Mouse (Mus musculus): ENCODE measurements around the gene Dcp1b. TPM values are rescaled to one million over a fixed set of nuclear protein-coding genes. Genes with fewer than 3 reads are reported as not detected.

Dcp1b gene
- polyA plus RNA-seq, 1 experiment from 2014 or later, result 11.2 TPM

DNA sequence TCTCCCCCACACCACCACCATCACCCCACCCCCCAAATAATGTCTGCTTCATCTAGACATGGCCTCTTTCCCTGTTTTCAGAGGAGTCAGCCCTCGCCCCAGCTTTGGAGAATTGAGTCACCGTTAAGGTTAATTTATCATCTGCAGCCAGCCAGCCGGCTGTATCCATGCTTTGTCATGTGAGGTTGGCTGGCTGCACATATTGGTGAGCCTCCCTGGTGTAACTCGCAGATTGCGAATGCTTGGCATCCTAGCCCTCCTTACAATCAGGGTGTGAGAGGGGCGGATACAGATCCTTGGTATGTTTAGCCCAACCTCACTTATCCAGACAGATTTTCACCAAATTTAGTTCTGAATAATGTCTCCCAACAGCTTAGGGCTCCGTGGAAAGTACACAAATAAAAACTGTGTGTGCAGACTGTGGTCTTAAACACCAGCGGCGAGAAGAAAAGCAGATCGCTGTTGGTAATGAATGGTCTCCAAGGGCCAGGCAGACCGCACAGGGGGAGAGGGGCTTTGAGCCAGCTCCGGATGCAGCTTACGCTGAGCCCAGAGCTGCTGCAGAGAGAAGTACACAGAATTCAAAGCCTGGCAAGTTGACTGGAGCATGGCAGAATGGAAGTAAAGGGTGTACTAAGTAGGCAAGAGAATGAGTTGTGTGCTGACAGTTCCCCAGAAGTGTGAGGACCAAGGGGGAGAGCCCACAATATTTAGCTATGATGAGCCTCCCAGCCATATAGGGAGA, 49.6 kb downstream of the Dcp1b start:
- H3K27ac ChIP-seq, result no peak overlapping the region
- no peak overlapping the region for H3K4me3 ChIP-seq
- H3K36me3 ChIP-seq (replicated peaks), result peaks cover 14% of the 10 kb centered on the region
- 0 out of 2 replicates have a peak, but pooled peaks cover 7% of the 10 kb centered on the region for H3K4me1 ChIP-seq
- no peak for DNase-seq (ENCODE audit: extremely low spot score, low spot score)
- H3K27me3 ChIP-seq (ENCODE audit: poor library complexity, severe bottlenecking), result no peaks in the 10 kb centered on the region
- WGBS, result 79% methylated on average over 13 of the region's 13 CpGs
- no peaks in the 10 kb centered on the region for H3K9me3 ChIP-seq

DNA sequence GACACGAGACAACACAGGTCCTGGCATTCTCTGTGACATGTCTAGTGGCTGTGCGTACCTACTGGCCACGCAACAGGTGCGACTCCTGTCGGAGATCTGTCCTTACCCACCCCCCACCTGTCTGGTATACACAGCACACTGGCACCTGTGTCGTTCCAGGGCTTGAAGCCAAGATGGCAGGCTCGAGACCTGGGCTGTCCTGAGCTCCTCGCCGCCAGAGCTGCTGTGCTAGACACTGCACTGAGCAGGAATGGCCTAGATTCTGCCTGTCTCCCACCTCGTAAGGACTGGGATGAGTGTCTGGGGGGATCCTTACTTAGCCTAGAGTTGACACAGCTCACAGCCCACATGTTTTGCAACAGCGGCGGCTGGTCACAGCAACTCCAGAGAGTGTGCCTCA, 50.2 kb downstream of the Dcp1b start:
- no peaks in the 10 kb centered on the region for H3K27me3 ChIP-seq (ENCODE audit: poor library complexity, severe bottlenecking)
- no peak for DNase-seq (ENCODE audit: extremely low spot score, low spot score)
- H3K9me3 ChIP-seq, result no peaks in the 10 kb centered on the region

DNA sequence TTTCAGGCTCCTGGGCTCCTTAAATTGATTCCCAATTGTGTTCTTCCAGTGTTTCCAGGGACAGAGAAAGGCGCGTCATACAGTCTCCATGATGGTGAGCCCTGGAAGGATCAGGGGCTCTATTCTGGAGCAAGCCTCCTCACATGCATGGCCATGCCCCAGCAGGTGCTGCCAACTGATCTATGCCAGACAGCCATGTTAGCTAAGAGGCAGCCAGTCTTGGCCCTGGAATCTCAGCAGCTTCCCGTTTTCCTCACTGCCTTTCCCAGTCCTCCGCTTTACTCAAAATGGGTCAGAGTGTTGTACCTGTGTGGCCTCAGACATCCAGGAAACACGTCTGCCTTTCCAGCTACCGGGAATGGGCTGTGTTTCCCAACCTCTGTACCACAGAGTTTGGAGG, 50.7 kb downstream of the Dcp1b start:
- DNase-seq (ENCODE audit: extremely low spot score, low spot score), result no peak
- H3K27ac ChIP-seq, result no peak overlapping the region
- no peak overlapping the region for H3K4me3 ChIP-seq
- H3K9me3 ChIP-seq, result no peaks in the 10 kb centered on the region
- H3K27me3 ChIP-seq (ENCODE audit: poor library complexity, severe bottlenecking), result no peaks in the 10 kb centered on the region
- WGBS, result 93% methylated on average over 6 of the region's 6 CpGs
- H3K36me3 ChIP-seq (replicated peaks), result peaks cover 14% of the 10 kb centered on the region
- H3K4me1 ChIP-seq, result 0 out of 2 replicates have a peak, but pooled peaks cover 7% of the 10 kb centered on the region

More for the DNA sequence above, 50.2 kb downstream of the Dcp1b start:
- Histone ChIP-seq H3K4me3 (no peak overlapping the region), H3K4me1 (0 out of 2 replicates have a peak, but pooled peaks cover 7% of the 10 kb centered on the region), H3K27ac (no peak overlapping the region), H3K36me3 (replicated peaks) (peaks cover 14% of the 10 kb centered on the region)
- 88% methylated on average over 12 of the region's 12 CpGs for WGBS

DNA sequence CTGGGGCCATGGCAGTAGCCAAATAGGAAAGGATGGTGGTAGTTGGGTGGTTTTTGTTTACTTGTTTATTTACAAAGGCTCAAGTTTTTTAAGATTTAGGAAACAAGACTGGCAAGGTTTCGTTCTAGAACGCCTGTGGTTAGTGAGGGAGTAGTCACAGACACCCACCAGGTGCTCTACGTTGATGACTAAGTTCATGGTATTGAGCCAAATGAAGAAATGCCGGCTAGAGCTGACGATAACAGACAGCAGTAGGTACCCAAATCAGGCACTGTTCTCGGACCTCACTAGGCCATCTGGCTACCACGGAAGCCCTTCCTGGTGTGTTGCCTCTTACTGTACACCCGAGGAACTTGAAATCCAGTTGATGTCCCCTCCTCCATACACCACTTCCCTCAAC, 51.9 kb downstream of the Dcp1b start:
- WGBS, result 92% methylated on average over 8 of the region's 8 CpGs
- H3K27ac ChIP-seq, result no peak overlapping the region
- H3K27me3 ChIP-seq (ENCODE audit: poor library complexity, severe bottlenecking), result no peaks in the 10 kb centered on the region
- no peaks in the 10 kb centered on the region for H3K9me3 ChIP-seq
- H3K36me3 ChIP-seq (replicated peaks), result peaks cover 7% of the 10 kb centered on the region
- no peak overlapping the region for H3K4me3 ChIP-seq
- H3K4me1 ChIP-seq, result 0 out of 2 replicates have a peak, but pooled peaks cover 7% of the 10 kb centered on the region
- DNase-seq (ENCODE audit: extremely low spot score, low spot score), result no peak

DNA sequence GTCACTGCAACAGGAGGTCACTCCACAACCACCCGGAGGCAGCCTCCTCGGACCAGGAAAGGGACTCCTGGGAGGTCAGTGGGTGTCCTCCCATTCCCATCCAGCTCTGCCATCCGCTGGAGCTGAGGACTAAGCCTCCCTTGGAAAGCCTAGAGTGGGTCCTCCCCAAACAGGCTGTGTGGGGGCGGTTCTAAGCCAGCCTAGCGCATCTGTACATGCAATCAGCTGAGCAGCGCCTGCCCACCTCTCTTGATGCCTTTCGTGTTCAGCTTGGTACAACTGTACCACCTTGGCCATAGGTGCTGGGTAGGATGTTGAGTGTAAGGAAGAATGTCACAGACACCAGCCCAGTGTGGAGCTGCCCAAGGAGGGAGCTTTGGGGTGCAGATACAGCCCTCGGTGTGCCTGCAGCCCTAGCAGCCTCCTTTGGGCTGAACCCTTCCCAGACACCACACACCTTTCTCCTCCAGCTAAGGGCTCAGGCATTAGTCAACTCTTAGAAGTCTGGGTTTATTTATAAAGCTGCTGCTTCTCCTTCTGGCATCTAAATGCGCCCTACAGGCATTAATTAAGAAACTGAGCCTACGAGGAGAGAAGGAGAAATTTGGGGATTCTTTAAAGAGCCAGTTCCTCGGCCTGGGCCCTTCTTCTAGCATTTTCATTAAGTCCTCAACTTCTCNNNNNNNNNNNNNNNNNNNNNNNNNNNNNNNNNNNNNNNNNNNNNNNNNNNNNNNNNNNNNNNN, 54.0 kb downstream of the Dcp1b start:
- no peak for DNase-seq (ENCODE audit: extremely low spot score, low spot score)
- Histone ChIP-seq H3K27ac (no peak overlapping the region; the same call in 1 of the 2 replicates), H3K36me3 (replicated peaks) (no peaks in the 10 kb centered on the region), H3K27me3 (ENCODE audit: poor library complexity, severe bottlenecking) (no peaks in the 10 kb centered on the region), H3K9me3 (no peaks in the 10 kb centered on the region), H3K4me1 (0 out of 2 replicates have a peak, but pooled peaks cover 7% of the 10 kb centered on the region), H3K4me3 (no peak overlapping the region)
- WGBS, result 81% methylated on average over 11 of the region's 11 CpGs

DNA sequence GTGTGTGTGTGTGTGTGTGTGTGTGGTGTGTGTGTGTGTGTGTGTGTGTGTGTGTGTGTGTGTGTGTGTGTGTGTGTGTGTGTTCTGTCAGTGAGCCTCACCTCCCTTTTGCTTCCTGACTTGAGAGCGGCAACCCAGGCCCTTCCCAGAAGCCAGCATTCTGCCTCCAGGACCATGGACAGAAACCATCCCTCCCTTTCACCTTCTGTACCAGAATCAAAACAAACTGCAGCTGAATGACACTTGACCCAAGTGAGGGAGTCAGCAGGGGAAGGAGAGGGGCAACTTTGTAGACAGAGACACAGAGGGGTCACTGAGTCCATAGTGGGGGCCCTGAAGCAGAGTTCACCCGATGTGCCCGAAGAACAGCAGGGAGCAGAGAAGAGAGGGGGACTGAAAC, 58.0 kb downstream of the Dcp1b start:
- H3K36me3 ChIP-seq (replicated peaks), result no peaks in the 10 kb centered on the region
- H3K27me3 ChIP-seq (ENCODE audit: poor library complexity, severe bottlenecking), result no peaks in the 10 kb centered on the region
- H3K9me3 ChIP-seq, result no peaks in the 10 kb centered on the region
- peaks cover 17% of the 10 kb centered on the region for H3K4me1 ChIP-seq
- no peak for DNase-seq (ENCODE audit: extremely low spot score, low spot score)
- H3K27ac ChIP-seq, result no peak overlapping the region
- 45% methylated on average over 3 of the region's 3 CpGs for WGBS
- H3K4me3 ChIP-seq, result no peak overlapping the region

DNA sequence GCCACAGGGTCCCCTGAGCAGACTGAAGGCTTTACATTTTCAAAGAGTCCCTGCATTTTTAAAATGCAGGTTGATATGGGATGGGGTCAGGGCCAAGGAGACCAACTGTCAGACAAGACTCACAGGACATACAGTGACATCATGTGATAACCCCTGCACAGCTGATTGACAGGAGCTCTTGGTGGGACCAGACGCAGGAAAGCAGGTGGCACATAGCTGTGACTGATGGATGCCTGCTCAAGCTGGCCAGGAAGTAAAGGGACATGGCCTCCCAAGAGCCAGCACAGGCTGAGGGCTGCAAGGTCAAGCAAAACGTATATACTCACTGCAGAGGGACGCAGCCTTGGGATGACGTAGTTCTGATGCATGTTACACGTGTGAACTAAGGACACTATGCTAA, 60.4 kb downstream of the Dcp1b start:
- no peak overlapping the region for H3K4me3 ChIP-seq
- no peaks in the 10 kb centered on the region for H3K9me3 ChIP-seq
- H3K27me3 ChIP-seq (ENCODE audit: poor library complexity, severe bottlenecking), result no peaks in the 10 kb centered on the region
- H3K27ac ChIP-seq, result no peak overlapping the region
- 87% methylated on average over 5 of the region's 5 CpGs for WGBS
- H3K36me3 ChIP-seq (replicated peaks), result no peaks in the 10 kb centered on the region
- no peak for DNase-seq (ENCODE audit: extremely low spot score, low spot score)
- peaks cover 19% of the 10 kb centered on the region for H3K4me1 ChIP-seq

DNA sequence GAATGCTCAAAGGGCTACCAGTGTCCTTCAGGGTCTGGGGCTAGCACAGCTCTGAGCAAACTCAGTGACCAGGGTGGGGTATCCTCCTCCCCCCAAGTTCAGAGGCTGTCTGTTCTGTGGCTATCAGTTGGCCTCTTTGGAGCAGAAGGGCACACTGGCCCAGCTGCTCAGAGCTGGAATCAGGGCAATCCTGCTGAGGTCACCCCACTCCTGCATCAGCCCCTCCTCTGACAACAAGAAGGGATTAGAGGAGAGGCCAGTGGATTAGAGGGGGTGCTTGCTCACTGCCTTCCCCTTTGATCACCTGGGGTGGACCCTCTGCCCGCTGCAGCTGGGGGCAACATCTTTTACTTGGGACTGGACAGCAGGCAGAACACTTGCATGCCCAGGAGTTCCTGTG, 61.2 kb downstream of the Dcp1b start, which contains the start of gene Cacna2d4:
Cacna2d4 (plus strand) TSS at position 286 of the 400 bp plus-strand sequence.
- peak within 1 kb of the TSS; percentile 40; the same call in 1 of the 2 replicates for H3K27ac ChIP-seq
- H3K36me3 ChIP-seq (replicated peaks), result no peaks in the 10 kb centered on the region
- H3K9me3 ChIP-seq, result no peaks in the 10 kb centered on the region
- H3K4me3 ChIP-seq, result no peak within 1 kb of the TSS
- H3K4me1 ChIP-seq, result peaks cover 24% of the 10 kb centered on the region
- no peak for DNase-seq (ENCODE audit: extremely low spot score, low spot score)
- WGBS, result 42% methylated on average over 1 of the region's 1 CpGs
- H3K27me3 ChIP-seq (ENCODE audit: poor library complexity, severe bottlenecking), result no peaks in the 10 kb centered on the region

DNA sequence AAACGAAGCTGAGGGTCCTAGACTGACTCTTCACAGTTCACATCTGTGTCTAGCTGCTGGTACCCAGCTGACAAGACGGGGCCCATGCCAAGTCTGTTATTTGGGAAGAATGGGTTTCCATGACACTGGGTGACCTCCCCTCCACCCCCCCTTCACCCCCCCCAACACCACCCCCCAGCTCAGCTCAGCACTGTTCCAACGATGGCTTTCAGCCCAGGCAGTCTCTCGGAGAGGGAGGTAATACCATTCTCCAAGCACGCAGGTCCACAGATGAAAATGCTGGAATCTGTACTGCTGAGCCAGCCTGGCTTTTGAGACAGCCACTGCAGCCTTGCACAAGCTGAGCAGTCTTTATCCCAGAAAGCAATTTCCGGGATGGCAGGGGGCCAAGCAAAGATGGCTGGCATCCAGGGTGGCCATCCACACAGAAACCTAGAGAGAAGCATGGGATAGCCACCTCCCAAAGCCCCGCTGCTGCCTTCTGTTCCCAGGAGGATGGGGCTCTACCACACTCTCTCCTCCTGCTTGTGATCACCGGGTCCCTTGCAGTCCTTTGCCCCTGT, 62.5 kb downstream of the Dcp1b start:
- DNase-seq (ENCODE audit: extremely low spot score, low spot score), result no peak

DNA sequence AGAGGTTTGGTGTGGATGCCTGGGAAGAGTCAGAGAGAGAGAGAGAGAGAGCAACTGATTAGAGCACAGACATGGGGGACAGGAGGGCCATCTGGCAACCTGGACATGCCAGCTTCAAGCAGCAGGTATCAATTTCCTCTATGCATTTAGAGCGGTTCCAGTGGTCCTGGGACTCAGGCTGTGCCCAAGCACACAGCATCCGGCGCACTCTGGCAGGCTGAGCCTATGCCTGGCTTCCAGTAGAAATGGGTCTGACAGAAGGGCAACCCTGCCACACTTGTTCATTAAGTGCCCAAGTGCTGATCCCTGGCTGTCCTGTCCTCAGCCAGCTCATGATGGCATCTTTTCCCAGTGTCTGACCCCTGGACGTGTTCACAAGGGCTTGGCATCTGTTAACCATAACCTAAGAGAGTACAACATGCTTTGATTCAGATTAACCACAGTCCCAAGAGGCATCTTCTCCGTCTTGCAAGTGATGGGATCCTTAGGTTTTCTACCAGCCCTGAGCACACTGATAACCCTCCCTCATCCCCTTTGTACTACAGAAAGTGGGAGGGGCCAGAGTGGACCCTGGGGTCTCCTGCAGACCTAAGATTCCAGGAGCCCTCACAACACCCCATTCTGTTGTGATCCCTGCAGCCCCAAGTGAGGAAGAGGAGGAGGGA, 64.4 kb downstream of the Dcp1b start:
- no peak for DNase-seq (ENCODE audit: extremely low spot score, low spot score)
- Histone ChIP-seq H3K36me3 (replicated peaks) (no peaks in the 10 kb centered on the region), H3K4me1 (peaks cover 29% of the 10 kb centered on the region), H3K27ac (no peak overlapping the region), H3K9me3 (no peaks in the 10 kb centered on the region), H3K4me3 (no peak overlapping the region), H3K27me3 (ENCODE audit: poor library complexity, severe bottlenecking) (no peaks in the 10 kb centered on the region)
- WGBS, result 80% methylated on average over 5 of the region's 5 CpGs

More for the DNA sequence above, 62.5 kb downstream of the Dcp1b start:
- peaks cover 29% of the 10 kb centered on the region for H3K4me1 ChIP-seq
- H3K27me3 ChIP-seq (ENCODE audit: poor library complexity, severe bottlenecking), result no peaks in the 10 kb centered on the region
- peak overlapping the region; percentile 20; the same call in 1 of the 2 replicates for H3K27ac ChIP-seq
- H3K36me3 ChIP-seq (replicated peaks), result no peaks in the 10 kb centered on the region
- 78% methylated on average over 8 of the region's 8 CpGs for WGBS
- H3K9me3 ChIP-seq, result no peaks in the 10 kb centered on the region
- no peak overlapping the region for H3K4me3 ChIP-seq

DNA sequence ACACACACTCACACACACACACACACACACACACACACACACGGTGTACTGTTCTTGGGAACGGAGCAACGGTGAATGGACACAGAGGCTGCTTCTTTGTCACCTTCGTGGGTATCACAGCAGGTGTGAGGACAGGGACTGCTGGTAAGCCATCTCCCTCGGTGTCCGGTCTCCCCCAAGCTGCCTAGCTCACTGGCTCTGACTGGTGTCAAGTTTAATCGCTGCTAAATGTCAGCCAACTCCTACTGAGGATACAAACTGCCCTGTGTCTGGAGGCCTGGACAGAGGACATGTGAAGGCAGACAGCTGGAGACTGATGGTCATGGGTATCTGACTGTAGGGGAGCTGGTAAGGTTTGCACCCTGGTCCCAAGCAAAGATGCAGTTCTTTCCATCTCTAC, 65.2 kb downstream of the Dcp1b start:
- no peaks in the 10 kb centered on the region for H3K9me3 ChIP-seq
- H3K27me3 ChIP-seq (ENCODE audit: poor library complexity, severe bottlenecking), result no peaks in the 10 kb centered on the region
- H3K27ac ChIP-seq, result no peak overlapping the region
- DNase-seq (ENCODE audit: extremely low spot score, low spot score), result no peak
- H3K4me1 ChIP-seq, result peaks cover 29% of the 10 kb centered on the region
- no peak overlapping the region for H3K4me3 ChIP-seq
- no peaks in the 10 kb centered on the region for H3K36me3 ChIP-seq (replicated peaks)
- 87% methylated on average over 7 of the region's 7 CpGs for WGBS

DNA sequence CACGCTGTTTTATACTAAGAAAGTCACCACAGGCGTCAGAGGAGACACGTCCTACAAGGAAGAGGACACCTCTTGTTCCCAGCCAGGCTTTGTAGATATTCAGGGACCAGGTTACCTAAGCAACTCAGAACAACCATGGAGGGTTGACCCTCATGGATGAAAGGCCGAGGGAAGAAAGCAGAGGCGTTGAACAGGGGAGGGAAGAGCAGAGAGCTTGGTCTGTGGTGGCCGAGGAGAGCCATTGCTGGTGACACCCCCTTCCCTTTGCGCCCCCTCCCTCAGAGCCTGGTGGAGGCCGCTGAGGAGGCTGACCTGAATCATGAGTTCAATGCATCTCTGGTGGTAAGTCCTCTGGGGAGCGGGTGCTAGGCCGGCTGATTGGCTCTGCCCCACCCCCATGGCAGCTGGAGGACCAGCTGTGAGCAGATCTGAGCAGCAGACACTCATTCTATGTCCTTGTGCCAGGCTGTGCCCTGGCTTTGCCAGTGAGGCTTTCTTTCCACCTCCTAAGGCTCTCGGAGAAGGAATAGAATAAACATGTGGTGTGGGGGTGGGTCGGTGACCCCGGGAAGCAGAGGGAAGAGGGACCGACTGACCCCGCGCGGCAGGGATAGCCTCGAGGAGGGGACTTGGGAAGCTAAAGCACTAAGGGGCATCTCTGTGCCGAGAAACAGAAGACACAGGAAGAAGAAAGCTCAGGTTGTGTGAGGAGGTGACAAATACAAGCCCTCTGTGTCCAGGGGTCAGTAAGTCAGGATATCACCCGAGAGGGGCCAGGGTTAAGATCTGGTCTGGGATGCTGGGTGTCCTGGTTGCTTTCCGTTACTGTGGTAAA, 66.0 kb downstream of the Dcp1b start:
- Histone ChIP-seq H3K9me3 (peaks cover 3% of the 10 kb centered on the region; the same call in 1 of the 2 replicates), H3K36me3 (replicated peaks) (no peaks in the 10 kb centered on the region), H3K27ac (no peak overlapping the region), H3K4me1 (peaks cover 27% of the 10 kb centered on the region), H3K27me3 (ENCODE audit: poor library complexity, severe bottlenecking) (no peaks in the 10 kb centered on the region), H3K4me3 (no peak overlapping the region)
- 69% methylated on average over 21 of the region's 21 CpGs for WGBS
- no peak for DNase-seq (ENCODE audit: extremely low spot score, low spot score)

Measured in forebrain, embryonic 10.5 days (tissue).